Mouse (Mus musculus): ENCODE results near the gene Dll3. TPM values are rescaled to one million over a fixed set of nuclear protein-coding genes. Genes with fewer than 3 reads are reported as not detected.

Gene Dll3
- polyA plus RNA-seq (2012; rRNA removed): 0.02 and 0.06 TPM in 2 replicates

DNA sequence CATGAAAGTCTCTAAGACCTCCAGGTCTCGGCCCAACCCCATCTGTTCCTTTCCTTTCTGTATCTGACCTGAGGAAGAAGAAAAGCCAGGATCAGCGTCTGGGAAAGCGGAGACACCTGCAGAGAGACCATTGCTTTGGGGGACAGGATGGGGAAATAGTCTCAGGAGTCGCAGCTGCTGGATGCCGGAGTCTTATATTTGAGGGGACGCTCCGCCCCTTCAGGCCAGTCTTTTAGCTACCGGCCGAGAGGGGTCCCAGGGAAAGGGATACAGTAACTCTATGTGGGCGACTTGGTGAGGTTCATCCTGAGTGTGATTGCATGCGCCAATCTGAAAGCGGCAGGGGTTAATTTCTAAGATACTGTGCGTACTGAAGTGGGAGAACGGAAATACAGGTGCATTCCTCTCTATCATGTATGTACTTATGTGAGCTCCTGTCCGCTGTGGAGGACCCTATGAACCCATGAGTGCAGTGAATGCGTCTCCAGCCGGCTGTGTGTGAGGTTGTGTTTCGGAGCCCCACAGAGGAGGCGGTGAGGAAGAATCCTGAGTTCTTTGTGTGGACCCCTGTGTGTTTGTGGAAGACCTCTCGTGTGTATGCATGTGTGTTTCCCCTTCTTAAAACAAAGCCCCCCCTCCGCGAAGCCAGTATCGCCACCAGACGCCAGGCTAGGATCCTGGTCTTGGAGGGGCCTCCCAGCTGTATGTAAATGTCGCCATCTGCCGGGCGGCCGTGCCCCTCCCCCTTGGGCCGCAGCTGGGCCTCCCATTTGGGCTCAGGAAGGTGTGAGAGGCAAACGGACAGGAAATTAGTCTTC lies at the start of gene Dll3:
Dll3 (minus strand) TSS at position 623 of the 818 bp plus-strand sequence.

DNA sequence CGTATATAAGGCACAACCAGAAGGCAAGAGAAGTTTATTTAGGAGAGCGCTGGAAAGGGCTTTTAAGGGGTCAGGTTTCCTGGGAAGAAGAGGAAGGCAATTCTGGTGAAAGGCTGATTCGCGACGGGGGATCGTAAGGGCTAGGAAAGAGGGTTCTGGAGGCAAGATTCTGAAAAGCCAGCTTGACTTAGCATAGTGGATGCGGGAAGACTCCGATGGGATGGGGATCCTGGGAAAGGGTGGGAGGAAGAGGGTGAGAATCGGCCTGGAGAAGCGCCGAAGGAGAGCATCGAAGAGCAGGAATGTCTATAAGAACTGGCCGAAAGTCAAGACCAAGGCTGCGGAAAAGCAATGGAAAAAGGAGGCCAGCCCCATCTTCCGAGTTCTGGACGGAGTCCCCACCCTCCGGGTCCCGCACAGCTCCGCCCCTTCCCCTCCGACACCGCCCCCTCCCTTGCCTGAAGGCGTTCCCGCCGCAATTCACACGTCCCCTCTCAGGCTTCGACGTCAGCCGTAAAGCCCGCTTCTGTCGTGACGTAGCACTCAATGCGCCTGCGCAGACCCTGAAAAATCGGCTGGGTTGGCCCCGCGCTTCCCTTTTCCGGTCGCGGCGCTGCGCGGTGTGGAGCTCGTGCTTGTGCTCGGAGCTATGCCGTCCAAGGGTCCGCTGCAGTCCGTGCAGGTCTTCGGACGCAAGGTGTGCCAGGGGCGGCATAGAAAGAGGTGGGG lies 48.3 kb upstream of the Dll3 start, which contains the start of gene Rps16:
Rps16 (plus strand) TSS at position 498 of the 729 bp plus-strand sequence.

DNA sequence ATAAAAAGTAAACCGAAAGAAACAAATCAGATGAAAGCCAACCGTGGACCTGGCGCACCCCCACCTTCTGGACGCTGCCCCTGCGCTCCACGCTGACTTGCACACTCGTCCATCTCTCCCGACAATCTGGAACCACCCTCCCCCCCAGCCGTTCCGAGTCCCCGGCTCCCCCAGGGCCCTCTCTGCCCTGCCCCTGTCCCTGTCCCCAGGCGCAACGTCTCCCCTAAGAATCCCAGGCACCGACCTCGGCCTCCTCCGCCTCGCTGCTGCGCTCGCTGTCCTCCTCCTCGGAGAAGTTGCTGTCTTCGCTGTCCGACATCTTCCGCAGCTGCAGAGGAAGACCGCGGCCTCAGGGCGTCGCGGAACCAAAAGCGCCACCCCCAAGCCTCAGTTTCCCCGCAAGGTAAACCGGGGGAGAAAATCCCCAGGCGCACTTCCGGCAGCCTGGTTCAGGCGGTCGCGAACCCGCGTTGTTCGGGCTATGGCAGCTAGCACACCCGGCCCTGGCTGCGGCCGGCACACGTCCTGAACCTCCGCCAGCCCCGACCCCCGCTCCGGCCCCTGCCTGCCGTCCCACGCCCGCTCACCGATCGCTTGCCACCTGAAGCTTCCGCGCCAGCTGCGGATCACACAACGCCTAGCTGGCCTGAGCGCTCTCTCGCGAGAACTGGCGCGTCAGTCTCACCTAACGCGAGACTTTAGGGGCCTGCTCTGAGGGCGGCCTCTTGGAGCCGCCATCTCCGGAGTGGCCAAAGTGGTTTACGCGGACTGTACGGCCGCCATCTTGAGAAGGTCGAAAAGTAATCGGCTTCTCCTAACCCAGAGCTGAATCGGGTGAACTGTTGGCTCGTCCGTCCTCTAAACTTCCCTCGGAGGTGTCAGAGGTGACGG lies 36.3 kb upstream of the Dll3 start, which contains the start of gene Supt5:
Supt5 (minus strand) TSS at position 639 of the 891 bp plus-strand sequence.

DNA sequence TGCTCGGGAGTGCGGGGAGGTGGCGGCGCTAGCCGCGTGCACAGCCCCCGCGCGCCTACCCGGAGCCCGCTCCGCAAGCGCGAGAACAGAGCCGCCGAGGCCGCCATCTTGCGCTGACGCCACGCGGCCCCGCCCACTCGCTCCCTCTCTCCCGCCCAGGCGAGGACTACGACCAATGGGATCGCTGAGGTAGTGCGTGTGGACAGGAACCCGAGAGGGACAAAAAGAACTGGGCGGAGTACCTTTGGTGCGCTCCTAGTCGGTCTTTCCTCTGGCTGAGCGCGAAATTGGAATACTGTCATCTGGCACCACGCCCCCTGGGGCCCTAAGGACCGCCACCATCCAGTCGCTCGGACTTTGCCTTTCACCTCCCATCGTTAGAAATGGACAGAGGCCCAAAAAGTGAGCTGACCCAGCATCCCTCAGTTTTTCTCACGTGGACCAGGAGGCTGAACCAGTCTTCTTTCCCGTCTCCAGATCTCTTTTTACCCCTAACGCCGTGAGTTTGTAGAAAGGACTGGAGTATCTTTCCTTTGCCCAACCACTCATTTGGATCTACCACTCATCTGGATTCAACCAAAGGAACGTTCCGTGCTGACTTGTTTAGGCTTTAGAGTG lies 10.0 kb upstream of the Dll3 start, which contains the start of gene Timm50:
Timm50 (minus strand) TSS at position 147 of the 618 bp plus-strand sequence.

DNA sequence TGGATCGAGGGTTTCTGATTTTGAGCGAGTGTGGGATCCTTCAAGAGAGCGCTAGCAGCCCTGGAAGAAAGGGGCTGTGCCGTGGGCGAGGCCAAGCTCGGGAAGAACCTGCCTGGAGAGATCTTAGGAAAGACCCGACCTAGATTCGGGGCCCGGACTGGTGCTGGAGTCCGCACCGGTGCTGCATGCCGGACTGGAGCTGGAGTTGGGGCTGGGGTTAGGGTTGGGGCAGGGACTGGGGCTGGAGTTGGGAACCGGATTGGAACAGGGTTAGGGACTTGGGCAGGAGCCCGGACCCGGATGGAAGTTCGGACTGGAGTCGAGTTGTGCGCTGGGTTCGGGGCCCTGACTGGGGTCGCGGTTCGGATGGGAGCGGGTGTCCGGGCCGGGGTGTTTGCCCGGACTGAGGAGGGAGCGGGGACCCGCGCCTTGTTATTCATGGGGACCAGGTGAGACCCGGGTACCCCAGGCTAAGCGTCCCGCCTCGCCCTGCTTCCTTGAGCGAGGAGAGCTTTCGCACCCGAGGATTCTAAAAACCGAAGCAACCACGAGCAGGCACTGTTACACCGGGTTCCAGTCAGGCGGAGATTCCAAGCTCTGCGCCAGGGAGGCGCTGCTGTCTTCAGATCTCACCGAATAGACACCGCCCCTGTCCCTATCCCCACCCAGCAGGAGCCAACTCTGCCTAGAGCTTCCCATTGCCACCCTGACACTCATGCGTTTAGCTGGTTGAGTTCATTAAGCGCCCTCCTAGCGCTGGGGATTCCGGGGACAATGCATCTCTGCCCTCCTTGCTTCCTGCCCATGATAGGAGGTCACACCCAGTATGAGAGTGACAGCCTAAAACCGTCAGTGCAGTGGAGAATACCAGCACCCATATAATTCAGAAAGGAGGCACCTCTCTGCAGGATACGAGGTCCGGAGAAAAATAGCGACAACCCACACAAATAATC lies 11.1 kb downstream of the Dll3 start, which contains the start of gene Selenov:
Selenov (minus strand) TSS at position 549 of the 953 bp plus-strand sequence.

DNA sequence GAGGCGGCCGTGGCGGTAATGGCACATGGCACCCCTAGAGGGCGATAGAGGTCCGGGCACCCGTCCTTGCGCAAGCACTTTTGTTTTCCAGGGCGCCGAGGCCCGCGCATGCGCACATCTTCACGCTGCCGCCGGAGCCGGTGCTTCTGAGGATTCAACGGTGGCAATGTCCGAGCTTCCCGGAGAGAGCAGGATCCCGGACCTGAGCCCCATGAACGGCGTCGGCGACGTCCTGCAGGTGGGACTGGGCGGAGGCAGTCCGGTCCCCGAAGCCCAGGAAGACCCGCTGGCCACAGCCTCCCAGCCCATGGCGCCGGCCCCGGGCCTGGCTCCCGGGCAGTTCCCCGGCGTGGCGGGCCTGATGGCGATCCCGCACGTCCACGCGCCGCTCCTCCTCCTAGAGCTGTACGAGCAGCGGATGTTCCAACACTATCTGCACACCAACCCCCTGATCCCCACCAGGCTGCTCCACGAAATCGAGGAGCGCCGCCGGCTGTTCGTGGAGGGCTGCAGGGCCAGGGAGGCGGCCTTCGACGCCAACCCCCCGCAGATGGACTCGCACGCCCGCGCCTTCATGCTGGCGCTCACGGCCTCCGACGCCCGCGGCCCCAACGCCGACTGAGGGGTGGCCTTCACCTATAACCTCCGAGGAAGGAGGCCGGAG lies 24.3 kb downstream of the Dll3 start, which contains the start of gene Eid2b:
Eid2b (plus strand) TSS at position 125 of the 664 bp plus-strand sequence.

DNA sequence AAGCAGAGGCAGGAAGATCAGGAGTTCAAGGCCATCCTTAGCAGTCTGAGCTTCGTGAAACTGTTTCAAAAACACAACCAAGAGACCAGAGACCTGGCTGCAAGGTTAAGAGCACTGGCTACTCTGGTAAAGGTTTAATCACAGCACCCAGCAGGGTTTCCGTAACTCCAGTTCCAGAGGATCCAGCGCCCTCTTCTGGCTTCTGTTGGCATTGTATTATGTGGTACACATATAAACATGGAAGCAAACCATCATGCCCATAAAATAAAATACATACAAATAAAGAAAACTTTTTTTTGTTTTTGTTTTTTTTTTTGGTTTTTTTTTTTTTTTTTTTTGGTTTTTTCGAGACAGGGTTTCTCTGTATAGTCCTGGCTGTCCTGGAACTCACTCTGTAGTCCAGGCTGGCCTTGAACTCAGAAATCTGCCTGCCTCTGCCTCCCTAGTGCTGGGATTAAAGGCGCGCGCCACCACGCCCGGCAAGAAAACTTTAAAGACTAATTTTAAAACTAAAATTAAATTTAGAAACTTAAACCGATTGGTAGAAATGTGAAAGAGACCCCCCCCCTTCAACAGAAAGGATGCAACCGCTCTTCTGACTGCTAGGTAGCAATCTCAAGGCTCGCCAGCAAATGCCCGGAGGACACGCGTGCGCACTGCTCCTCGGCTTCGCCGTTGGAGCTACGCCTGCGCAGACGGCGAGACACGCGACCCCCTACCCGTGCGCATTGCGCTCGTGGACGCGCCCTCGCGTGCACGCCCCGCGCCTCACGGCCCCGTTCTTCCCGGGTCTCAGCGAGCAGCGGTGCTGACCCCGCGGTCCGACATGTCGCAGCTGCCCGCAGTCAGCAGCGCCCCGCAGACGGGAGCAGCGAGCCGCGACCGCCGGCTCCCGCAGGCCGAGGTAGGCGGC lies 34.7 kb downstream of the Dll3 start, which contains the start of gene Eid2:
Eid2 (plus strand) TSS at position 753 of the 913 bp plus-strand sequence.

Other genes with a start within 250 kb of the Dll3 start
- under 0.01 and 0.01 TPM in 2 replicates for gene Fcgbp, start 231.0 kb downstream of the Dll3 start, polyA plus RNA-seq (2012; rRNA removed)
- not detected in 2 replicates for gene 9530053A07Rik, start 172.8 kb downstream of the Dll3 start, polyA plus RNA-seq (2012; rRNA removed)
- gene Fbl, start 132.5 kb downstream of the Dll3 start, polyA plus RNA-seq (2012; rRNA removed): 230 and 235 TPM in 2 replicates
- gene Dyrk1b, start 122.8 kb downstream of the Dll3 start, polyA plus RNA-seq (2012; rRNA removed): 2.2 and 2.4 TPM in 2 replicates
- 2.3 and 2.6 TPM in 2 replicates for gene Eid2, start 34.4 kb downstream of the Dll3 start, polyA plus RNA-seq (2012; rRNA removed)
- gene Eid2b, start 24.5 kb downstream of the Dll3 start, polyA plus RNA-seq (2012; rRNA removed): 1.6 and 1.8 TPM in 2 replicates
- not detected in 2 replicates for gene Selenov, start 11.1 kb downstream of the Dll3 start, polyA plus RNA-seq (2012; rRNA removed)
- 44.7 and 49.9 TPM in 2 replicates for gene Timm50, start 9.8 kb upstream of the Dll3 start, polyA plus RNA-seq (2012; rRNA removed)
- gene Supt5, start 36.5 kb upstream of the Dll3 start, polyA plus RNA-seq (2012; rRNA removed): 28.8 and 30.6 TPM in 2 replicates
- gene Rps16, start 48.4 kb upstream of the Dll3 start, polyA plus RNA-seq (2012; rRNA removed): 1,090 and 1,213 TPM in 2 replicates
- 2.6 and 3.3 TPM in 2 replicates for gene Plekhg2, start 70.4 kb upstream of the Dll3 start, polyA plus RNA-seq (2012; rRNA removed)
- gene Zfp36, start 78.0 kb upstream of the Dll3 start, polyA plus RNA-seq (2012; rRNA removed): 3.9 and 4.4 TPM in 2 replicates
- gene Med29, start 90.5 kb upstream of the Dll3 start, polyA plus RNA-seq (2012; rRNA removed): 18.2 and 20.2 TPM in 2 replicates
- gene Paf1, start 90.7 kb upstream of the Dll3 start, polyA plus RNA-seq (2012; rRNA removed): 42.3 and 55.3 TPM in 2 replicates
- gene Gmfg, start 135.2 kb upstream of the Dll3 start, polyA plus RNA-seq (2012; rRNA removed): 23.6 and 26.2 TPM in 2 replicates
- gene Lrfn1, start 149.7 kb upstream of the Dll3 start, polyA plus RNA-seq (2012; rRNA removed): 0.38 and 0.40 TPM in 2 replicates
- not detected in 2 replicates for gene Ifnl2, start 208.2 kb upstream of the Dll3 start, polyA plus RNA-seq (2012; rRNA removed)
- gene Ifnl3, start 220.6 kb upstream of the Dll3 start, polyA plus RNA-seq (2012; rRNA removed): not detected in 2 replicates
- 0.09 and 0.10 TPM in 2 replicates for gene Sycn, start 238.6 kb upstream of the Dll3 start, polyA plus RNA-seq (2012; rRNA removed)
- not detected in 2 replicates for gene Nccrp1, start 245.0 kb upstream of the Dll3 start, polyA plus RNA-seq (2012; rRNA removed)

All from liver, embryonic 14 days (tissue).